Mouse (Mus musculus): Measurements from ENCODE around the gene Man2a2.

The Man2a2 gene

DNA sequence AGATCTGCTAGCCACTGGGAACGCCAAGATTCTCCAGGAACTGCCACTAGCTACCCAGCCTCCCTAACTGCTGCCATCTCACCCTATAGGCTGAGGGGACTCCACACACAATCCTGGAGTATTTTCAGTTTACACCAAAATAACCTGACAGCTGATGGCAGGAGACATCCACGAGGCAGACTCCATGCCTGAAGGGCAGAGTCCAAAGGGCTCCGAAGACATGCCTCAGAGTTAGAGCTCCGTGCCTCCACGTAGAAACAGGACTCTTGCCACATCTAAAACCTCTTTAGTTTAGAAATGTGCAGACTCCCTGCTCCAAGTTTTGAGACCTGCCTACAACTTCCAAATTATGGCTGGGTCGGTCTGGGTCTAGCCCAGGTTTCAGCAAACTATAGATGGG, 29.4 kb upstream of the Man2a2 start:
- DNase-seq (ENCODE audit: low read depth, low spot score): no peak

DNA sequence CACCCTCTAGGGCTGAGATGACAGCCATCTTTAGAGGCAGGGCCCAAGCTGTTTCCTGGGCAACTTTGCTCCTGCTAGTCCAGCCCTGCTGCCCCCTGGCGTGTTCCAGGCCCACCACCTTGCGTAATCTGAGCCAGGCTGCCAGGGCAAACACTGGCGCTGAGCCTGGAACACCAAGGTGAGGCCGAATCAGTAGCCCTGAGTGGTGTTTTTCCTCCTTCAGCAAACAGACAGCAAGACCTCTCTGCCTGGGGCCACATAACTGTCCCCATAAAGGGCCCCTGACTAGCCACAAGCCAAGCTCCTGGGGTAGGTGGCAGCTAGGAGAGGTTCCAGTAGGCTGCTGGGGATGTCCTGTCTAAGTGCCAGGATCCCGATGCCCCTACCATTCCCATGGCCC, 28.9 kb upstream of the Man2a2 start:
- DNase-seq (ENCODE audit: low read depth, low spot score): no peak

DNA sequence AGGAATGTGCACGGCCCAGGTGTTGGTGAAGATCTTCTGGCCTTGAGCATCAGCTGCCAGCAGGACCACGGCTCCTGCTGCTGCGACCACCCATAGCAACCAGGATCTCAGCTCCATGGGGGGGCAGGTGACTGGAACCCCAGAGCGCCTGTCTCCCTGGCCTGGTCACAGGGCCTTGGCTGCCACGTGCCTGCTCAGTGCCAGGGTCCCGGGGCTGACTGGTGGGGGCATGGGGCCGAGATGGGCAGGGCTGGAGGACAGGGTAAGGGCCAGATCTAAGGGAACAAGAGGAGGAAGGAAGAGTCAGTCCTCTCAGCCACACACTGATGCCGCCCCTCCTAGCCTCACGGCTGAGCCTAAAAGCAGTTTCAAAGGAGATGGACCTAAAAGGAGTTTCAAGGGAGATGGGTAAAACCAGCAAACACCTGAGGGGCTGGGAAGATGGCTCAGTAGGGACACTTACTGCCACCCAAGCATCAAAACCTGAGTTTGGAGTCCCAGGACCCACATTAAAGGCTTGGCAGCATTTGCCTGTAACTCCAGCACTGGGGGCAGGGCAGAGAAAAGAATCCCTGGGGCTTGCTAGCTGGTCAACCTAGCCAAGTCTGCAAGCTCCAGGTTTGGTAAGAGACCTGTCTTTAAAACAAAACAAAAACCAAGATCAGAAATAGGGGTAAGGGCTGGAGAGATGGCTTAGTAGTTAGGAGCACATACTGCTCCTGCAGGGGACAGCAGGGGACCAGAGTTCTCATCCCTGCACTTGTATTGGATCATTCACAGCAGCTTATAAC, 27.7 kb upstream of the Man2a2 start:
- no peak for DNase-seq (ENCODE audit: low read depth, low spot score)

DNA sequence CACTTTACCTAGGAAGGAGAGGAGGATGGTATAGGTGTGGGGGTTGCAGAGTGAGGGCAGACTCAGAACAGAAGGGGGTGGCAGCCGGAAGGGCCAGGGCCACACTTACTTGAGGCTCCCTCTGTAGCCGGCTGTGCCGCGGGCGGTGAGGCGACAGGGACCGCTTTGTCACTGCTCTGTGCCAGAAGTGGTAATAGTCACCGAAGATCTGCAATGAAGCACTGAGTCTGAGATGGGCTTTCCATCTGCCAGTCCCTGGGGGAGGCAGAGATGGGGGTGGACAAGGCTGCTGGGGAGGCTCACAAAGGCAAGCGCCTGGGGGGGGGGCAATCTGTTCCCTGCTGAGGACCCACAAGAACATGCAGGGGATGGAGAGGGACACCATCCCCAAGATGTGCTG, 26.8 kb upstream of the Man2a2 start:
- no peak for DNase-seq (ENCODE audit: low read depth, low spot score)

DNA sequence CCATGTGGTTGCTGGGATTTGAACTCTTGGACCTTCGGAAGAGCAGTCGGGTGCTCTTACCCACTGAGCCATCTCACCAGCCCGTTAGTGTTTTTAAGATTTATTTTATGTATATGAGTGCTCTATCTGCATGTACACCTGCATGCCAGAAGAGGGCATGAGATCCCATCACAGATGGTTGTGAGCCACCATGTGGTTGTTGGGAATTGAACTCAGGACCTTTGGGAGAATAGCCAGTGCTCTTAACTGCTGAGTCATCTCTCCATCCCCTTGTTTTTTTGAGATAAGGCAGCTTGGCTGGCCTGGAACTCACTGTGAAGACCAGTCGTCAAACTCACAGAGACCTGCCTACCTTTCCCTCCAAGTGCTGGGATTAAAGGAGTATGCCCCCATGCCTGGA, 25.3 kb upstream of the Man2a2 start:
- peak; percentile 38 for DNase-seq (ENCODE audit: low read depth, low spot score)

DNA sequence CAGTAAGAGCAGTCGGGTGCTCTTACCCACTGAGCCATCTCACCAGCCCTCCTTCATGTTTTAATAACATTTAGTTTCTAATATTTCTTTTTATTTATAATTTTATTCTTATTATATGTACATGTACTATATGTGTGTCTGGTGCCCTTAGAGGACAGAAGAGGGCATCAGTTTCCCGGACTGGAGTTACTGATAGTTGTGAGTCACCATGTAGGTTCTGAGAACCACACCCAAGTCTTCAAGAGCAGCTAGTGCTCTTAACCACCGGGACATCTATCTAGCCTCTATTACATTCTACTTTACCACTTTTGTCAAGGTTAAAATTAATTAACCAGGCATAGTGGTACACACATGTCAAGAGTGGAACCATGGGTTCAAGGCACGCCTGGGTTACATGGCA, 23.4 kb upstream of the Man2a2 start:
- no peak for DNase-seq (ENCODE audit: low read depth, low spot score)

DNA sequence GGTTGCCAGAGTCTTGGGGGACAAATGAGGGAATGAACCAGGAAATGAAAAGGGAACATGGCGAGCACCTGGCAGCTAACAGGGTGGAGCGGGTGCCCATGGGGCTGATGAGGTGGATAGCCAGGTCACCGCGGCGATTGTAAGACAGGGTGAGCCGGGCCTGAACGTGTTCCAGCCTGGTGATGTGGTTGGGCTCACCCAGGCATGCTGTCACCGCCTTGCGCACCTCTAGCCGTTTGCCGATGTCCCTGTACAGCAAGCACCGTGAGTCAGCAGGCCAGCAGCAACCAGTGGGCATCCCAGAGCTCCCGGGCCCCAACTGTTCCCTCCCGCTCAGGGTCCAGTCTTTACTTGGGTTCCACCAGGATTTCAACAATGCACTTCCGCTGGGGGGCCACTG, 20.9 kb upstream of the Man2a2 start:
- no peak for DNase-seq (ENCODE audit: low read depth, low spot score)

DNA sequence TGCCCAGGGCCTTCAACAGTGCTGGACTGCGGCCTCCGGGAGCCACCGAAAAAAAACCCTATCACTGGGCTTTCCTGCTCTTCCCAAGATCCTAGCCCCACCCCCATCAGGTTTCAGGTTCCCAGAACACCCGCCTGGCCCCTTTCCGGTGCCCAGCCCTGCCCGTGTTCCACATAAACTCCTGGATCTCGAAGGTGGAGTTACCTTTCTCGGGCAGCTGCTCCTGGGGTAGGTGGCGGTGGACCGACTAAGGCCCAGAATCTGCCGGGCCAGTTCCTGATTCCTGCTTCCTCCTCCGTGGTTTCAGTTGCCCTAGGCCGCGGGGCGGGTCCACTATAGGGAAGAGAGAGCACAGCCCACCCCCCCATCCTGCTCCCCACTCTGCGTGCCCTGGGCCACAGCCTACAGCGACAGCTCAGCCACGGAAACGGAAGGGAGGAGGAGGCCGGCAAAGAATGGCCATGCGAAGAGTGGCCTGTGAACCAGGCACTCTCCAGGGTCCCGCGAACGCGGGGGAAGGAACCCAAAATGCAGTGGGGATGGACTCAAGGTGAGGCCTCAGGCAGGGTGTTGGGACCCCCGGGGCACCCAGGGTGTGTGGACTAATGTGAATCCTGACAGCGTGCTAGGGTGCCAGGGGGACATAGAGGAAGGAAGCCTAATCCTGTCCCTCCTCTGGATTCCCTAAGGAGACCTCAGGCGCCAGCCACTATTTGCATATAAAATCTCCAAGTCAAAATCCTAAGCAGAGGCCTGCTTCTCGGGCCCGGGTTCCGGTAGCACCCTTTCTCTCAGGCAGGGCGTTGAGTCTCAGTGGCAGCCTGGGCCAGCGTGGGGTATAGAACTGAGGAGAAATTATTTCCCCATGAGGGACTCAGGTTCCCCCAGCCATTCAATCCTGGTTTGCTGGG, 16.7 kb upstream of the Man2a2 start, which contains the start of gene Fes:
Gene Fes (minus strand): TSS at position 314 of the 911 bp plus-strand sequence.
- no peak for DNase-seq (ENCODE audit: low read depth, low spot score)

DNA sequence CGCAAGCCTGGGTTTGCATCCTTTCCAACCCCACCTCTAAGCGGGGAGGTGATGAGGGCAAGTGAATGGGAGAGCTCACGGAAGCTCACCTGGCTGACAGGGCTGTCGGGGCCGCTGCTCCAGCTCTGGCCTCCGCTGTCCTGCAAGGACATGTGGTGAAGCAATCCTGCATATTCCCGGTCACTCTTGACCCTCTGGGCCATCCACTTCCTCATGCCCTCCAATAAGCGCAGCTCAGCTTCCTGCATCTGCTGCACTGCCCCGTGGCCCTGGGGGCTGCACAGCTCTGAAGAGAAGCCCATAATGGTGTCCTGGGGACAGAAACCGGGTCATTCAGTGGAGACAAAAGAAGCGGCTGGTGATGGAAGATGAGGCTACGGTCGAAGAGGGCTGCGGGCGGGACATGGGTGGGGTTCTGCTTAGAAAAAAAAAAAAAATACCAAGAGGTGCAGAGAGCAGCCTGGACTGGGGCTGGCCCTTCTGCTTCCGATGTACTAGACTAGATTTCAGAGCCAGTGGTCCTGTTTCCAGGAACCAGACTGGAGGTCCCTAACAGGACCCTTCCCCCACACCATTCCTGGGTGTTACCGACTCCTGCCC, 16.0 kb upstream of the Man2a2 start:
- no peak for DNase-seq (ENCODE audit: low read depth, low spot score)

DNA sequence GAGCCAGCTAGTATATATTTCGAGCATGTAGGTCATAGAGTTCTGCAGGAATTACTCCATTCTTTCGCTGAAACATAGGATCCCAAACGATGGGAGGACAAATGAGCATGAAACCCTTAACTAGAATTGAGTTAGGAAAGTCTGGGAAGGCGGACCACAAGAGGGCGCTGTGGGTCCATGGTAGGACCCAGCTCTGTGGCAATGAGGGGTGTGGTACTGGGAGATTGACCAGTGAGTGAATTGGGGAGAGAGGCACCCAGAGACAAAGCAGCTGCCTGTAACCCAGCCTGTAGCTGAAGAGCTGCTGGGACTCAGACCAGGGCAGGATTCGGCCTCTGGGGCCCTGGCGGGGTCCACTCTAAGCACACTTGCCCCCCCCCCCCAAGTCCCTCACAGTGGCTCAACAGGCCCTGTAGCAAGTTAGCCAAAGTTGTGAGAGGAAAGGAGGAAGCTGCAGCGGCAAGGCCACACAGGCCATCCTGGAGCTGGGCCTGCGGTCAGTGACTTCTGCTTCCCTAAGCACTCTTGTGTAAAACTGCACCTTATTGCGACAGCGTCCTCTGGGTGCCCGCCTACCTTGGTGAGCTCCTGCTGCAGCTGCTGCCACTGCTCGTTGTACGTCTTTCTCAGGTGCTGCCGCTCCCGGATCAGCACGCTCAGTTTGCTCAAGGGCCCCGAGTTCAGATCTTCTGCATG, 15.2 kb upstream of the Man2a2 start:
- DNase-seq (ENCODE audit: low read depth, low spot score): peak; percentile 90

DNA sequence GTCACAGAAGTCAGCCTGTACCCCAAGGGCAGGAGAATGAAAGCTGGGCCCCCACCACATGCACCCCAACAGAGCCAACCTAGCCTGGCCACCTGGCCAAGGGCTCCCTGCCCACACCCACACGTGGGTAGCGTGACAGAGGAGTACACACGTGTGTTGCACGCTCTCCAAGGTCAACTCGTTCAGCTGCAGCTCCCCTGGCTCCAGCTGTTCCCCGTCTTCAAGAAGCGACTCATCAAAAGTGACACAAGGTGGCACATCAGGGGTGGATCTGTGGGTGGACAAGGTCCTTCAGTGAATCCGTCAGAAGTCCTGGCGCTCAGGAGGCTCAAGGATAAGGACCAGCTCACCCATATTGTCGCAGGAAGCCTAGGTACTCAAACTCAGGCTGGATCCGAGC, 11.7 kb upstream of the Man2a2 start:
- no peak for DNase-seq (ENCODE audit: low read depth, low spot score)

DNA sequence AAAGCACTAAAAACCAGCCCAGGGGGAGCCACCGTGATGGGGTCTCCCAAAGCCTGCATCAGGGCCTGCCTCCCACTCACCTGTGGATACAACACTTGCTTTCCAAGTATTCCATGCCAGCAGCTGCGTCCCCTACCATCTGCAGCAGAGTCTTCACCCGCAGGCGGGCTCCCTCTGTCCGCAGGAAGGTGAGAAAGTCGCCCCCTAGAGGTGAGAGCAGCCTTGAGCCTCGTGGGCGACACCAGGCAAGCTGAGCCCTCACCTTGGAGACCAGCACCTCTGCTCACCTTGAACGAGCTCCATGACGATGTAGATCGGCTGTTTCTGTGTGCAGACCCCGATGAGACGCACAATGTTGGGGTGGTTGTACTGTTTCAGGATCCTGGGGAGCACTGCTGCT, 8.4 kb upstream of the Man2a2 start:
- DNase-seq (ENCODE audit: low read depth, low spot score): peak; percentile 72

DNA sequence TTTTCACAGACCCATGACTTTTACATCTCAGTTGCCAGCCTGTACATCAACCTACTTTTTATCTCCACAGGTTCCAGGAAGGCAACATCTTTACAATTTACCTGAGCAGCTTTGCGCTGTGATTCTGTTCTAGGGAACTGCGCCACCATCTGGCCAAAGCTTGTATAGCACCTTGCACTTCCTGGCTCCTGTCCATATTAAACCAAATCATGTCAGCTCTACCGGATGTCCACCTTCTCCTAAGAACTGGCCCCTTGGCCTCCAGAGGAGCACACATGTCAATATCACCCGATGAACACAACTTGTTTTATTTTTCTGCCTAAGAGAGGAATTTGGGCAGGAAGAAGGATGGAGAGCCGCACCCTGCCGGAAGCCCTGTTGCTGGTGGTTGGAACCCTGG, 6.3 kb upstream of the Man2a2 start:
- peak; percentile 90 for DNase-seq (ENCODE audit: low read depth, low spot score)

DNA sequence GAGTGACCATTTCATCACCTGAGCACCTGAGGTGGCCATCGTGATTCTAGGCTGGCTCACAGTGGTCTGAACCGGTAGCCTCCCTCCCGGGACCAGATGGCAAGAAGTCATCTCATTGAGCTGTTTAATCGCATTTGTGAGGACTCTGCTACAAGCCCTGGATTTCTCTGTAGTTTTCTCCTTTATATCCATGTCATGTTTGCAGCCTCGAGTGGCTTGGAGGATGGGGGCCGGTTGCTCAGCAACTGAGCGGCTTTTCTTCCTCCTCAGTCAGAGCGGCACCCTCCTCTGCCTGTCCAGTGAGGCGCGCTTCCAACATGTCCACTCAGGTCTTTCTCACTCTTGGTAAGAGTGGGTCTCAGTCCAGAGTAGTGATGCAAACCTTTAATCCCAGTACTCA, 5.0 kb upstream of the Man2a2 start:
- DNase-seq (ENCODE audit: low read depth, low spot score): no peak

DNA sequence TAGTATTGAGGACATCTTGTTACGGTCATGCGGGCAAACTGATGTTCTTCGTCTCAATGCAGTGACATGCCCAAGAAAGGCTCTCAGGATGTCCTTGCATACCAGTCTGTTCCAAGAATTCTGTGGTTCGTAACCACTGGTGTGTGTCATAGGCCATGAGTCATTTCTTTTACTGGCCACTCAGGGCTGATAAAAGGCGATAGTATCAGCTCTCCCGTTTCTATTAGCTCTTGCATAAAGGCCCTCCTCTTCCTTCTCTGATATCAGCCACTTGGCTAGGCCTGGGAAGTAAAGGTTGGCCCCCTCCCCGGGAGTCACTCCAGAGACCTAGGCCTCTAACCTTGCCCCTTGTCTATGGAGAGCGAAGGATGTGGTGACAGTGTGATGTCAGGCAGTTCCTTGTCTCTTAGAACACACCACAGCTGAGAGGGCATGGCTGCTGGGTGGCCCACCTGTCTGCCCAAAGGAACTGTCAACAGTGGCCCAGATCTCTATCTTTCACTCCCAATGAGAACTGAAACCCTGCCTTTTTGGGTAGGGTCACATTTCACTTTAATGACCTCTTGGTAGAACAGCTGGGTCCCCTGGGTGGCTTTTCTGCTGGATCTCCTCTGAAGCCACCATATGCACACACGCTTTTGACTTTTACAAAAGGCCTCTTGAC, 4.3 kb upstream of the Man2a2 start:
- no peak for DNase-seq (ENCODE audit: low read depth, low spot score)

DNA sequence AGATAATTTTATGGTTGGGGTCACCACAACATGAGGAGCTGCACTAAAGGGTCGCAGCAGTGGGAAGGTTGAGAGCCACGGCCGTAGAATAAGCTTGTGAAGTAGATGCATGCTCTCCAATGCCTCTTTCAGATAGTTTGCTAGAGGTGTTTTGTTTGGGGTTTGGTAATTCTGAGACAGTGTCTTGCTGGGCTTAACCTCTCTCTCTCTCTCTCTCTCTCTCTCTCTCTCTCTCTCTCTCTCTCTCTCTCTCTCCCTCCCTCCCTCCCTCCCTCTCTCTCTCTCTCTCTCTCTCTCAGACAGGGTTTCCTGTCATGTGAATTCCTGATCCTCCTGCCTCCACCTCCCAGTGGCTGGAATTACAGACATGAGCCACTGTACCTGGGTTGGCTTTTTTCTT, 3.6 kb upstream of the Man2a2 start:
- DNase-seq (ENCODE audit: low read depth, low spot score): no peak

DNA sequence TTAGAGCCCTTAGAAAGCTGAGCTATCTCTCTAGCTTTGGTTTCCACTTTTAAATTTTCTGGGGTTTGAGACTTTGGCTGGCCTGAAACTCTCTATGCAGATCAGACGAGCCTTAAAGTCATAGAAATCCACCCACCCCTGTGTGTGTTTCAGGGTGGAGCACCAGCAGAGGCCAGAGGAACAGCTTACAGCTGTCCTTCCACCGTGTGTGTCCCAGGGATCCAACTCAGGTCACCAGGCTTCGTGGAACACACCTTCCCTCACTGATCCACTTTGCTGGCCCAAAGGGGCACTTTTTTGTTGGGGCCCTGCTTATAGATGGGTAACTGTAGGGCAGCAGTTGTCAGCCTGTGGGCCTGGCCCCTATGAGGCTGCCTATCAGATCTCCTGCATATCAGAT, 3.1 kb upstream of the Man2a2 start:
- DNase-seq (ENCODE audit: low read depth, low spot score): no peak

DNA sequence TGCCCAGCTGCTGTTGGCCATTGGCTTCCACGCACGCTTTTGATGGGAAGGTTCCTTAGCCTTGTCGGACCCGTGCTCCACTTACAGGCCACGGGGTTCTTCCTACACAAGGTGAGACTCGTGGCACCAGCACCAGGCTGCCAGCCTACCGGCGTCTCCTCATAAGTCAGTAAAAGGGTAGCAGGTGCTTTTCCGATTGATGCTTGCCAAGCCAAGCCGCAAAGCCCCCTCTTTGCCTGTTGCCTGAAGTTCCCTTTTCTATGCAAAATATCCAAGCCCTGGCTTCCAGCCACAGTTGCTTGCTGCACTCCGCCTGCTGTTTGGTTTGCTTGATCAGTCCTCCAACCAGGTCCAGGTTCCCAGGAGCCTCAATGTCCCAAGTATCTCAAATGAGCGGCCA, 2.7 kb upstream of the Man2a2 start:
- no peak for DNase-seq (ENCODE audit: low read depth, low spot score)

DNA sequence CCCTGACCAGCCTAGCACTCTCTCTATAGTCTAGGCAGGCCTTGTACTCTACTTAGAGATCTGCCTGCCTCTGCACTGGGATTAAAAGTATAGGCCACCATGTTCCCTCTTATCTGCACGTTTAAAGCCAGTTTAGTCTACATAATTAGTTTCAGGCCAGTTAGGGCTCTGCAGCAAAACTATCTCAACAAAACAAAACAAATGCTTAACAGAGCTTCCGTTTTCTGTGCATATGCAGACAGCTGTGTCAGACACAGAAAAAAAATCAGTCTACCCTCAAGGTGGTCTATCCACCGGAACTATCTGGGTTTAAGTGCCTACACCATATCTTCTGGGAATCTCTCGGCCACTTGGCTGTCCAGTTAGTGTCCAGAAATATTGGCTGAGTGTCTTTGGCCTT, 2.2 kb upstream of the Man2a2 start:
- DNase-seq (ENCODE audit: low read depth, low spot score): no peak

DNA sequence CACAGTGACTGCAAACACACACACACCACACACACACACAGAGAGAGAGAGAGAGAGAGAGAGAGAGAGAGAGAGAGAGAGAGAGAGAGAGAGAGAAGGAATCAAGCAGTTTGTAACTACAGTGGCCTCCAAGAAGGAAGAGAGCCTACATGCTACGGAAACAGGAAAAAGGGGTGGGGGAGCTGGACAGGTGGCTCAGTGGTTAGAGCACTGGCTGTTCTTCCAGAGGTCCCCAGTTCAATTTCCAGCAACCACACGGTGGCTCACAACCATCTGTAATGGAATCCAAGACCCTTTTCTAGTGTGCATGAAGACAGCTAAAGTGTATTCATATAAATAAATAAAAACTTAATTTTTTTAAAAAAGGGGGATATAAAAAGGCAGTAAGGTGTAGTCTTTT, 1.5 kb upstream of the Man2a2 start:
- no peak for DNase-seq (ENCODE audit: low read depth, low spot score)

DNA sequence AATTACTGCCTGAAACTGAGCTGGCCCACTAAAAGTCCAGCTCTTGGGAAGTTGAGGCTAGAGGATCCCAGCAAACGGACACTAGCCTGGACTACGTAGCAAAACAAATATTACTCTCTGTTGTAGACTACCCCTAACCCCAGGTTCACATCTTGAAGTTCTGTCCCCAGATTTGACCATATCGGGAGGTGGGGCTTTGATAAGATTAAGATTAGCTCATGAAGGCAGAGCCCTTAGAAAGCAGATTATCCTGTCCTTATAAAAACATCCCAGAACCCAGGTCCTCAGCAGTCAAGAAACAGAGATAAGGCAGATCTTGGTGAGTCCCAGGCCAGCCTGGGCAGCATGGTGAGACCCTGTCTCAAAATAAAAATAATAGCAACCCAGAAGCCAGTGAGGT, 991 bp upstream of the Man2a2 start:
- no peak for DNase-seq (ENCODE audit: low read depth, low spot score)
